Mouse (Mus musculus) small intestine, adult 2 months (tissue): ENCODE measurements around the gene Mpp1. TPM values are rescaled to one million over a fixed set of nuclear protein-coding genes. Genes with fewer than 3 reads are reported as not detected.
A peak's percentile ranks its signal among the peaks of the same experiment; 100 is the strongest.

Experiments
- H3K27ac ChIP-seq: fragments of 200-500 bp; 2 replicates; pipeline ENCODE4 v1.5.1; 2012; ENCODE audit warnings: low read depth, low read length, control low read depth, inconsistent platforms; ENCODE audit not compliant: insufficient read depth
- H3K27me3 ChIP-seq: fragments of 200-500 bp; 2 replicates; pipeline ENCODE4 v1.6.1; 2012; ENCODE audit warnings: mild to moderate bottlenecking, moderate library complexity, low read length, inconsistent platforms; ENCODE audit not compliant: control insufficient read depth, insufficient read depth
- H3K36me3 ChIP-seq: fragments of 200-500 bp; 2 replicates; pipeline ENCODE4 v1.6.1; 2012; ENCODE audit warnings: mild to moderate bottlenecking, low read length, control low read depth, inconsistent platforms; ENCODE audit not compliant: control insufficient read depth, insufficient read depth
- H3K4me1 ChIP-seq: fragments of 200-500 bp; 2 replicates; pipeline ENCODE4 v1.6.1; 2012; ENCODE audit warnings: low read length, inconsistent platforms, mixed read lengths; ENCODE audit not compliant: control insufficient read depth, insufficient read depth, insufficient read length
- H3K4me3 ChIP-seq: fragments of 200-500 bp; 2 replicates; pipeline ENCODE4 v1.5.1; 2012; ENCODE audit warnings: low read depth, mild to moderate bottlenecking, control low read depth, inconsistent platforms, low read length, moderate library complexity
- CTCF ChIP-seq: fragments of 200-500 bp; IDR thresholded peaks from 2 replicates; pipeline ENCODE4 v1.5.1; 2012; ENCODE audit warnings: low read depth, mild to moderate bottlenecking, control low read depth, inconsistent platforms, low read length, moderate library complexity, mixed read lengths; ENCODE audit not compliant: insufficient replicate concordance, insufficient read length; ENCODE audit errors: extremely low read depth
- POLR2A ChIP-seq: fragments of 200-500 bp; IDR thresholded peaks from 2 replicates; pipeline ENCODE4 v1.6.1; 2012; ENCODE audit warnings: low read depth, mild to moderate bottlenecking, control low read depth, inconsistent platforms, low read length, moderate library complexity
- WGBS: fragments of 180-500 bp; shearing (Covaris S2); methylation state at CpG from one replicate; pipeline ENCODE4 v1.1.7; 2018; 5-methylcytosine and 5-hydroxymethylcytosine counted together
- polyA plus RNA-seq: library from polyadenylated mRNA; depleted of rRNA; stranded (reverse); fragments of >200 nt; gene quantifications from 2 replicates; pipeline ENCODE4 v1.2.3, GENCODE M21; 2012

Mpp1 gene
- polyA plus RNA-seq, 1 experiment = 263 TPM

DNA sequence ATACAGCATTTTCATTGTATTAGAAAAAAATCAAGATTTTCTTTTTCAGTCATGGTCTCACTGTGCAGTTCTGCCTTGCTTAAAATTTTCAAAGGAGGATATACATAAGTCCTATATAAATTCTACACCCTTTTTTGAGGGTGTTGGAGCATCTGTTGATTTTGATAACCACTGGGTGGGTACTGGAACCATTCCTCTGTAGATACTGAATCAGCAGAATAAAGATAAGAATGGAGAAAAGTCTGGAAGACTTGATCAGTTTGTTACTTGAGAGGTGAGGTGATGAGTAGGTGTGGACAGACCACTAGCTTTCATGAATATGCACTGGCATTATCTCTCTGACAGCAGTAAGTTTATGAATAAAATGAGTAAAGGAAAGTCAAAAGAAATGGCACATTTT lies 15.3 kb downstream of the Mpp1 start:
- TF ChIP-seq CTCF = no peak
- TF ChIP-seq POLR2A = no peak
- Histone ChIP-seq H3K4me3 (no peak overlapping the region), H3K36me3 (peaks cover 25% of the 10 kb centered on the region), H3K27ac (no peak overlapping the region), H3K4me1 (no peaks in the 10 kb centered on the region), H3K27me3 (no peaks in the 10 kb centered on the region)

- no peak overlapping the region for H3K4me3 ChIP-seq
- no peaks in the 10 kb centered on the region for H3K27me3 ChIP-seq
- H3K4me1 ChIP-seq = no peaks in the 10 kb centered on the region
- H3K36me3 ChIP-seq = peaks cover 19% of the 10 kb centered on the region
- TF ChIP-seq POLR2A (no peak), CTCF (no peak)
- no peak overlapping the region for H3K27ac ChIP-seq
- 83% methylated on average over 6 of the region's 6 CpGs for WGBS
Measured at GRCm38 (mm10) chrX:75102293-75102692, 28.5 kb downstream of the Mpp1 start.

DNA sequence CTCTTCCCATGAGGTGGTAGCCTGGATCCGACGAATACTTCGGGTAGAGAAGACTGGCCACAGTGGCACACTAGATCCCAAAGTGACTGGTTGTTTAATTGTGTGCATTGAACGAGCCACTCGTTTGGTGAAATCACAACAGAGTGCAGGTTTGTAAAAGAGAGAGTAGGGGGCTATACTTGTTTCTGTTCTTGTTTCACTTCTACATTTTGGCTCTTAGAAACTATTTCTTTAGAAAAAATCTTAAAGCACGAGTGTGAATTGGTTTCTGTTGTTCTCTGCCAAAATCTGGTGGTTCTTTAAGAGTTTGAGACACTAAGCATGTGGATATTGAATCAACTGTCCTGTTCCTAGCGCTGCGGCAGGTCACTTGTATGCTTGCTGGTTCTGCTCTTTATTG lies 32.0 kb downstream of the Mpp1 start:
- Histone ChIP-seq H3K4me1 (no peaks in the 10 kb centered on the region), H3K27me3 (no peaks in the 10 kb centered on the region), H3K4me3 (no peak overlapping the region), H3K27ac (no peak overlapping the region), H3K36me3 (peaks cover 9% of the 10 kb centered on the region)
- TF ChIP-seq CTCF = no peak
- no peak for TF ChIP-seq POLR2A
- WGBS = 89% methylated on average over 8 of the region's 8 CpGs

DNA sequence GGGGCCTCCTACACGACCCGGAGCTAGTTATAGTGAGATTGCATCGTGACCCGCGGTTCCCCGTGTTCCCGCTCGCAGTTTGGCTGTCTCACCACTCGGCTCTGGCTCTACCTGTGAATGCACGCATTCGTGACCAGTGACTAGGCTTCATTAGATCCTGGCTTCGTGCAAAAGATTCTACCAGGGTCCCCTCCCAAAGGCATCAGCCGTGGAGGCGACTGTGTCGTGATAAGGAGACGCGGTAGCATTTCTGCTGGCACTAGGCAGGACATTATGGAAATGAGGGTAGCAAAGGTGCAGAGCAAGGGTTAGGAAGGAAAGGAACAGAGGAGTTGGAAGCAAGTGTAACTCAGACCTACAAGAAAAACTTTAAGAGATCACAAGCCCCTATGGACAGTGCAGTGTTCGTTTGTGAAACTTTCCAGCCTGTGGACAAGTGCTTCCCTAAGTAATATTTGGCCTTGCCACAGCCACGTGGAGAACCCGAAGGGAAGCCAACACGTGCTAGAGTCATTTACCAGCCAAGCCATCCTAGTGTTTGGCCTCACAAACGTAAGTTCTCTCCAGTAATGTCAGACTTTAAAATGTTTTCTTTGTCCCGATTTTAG lies 34.5 kb downstream of the Mpp1 start:
- H3K27me3 ChIP-seq = no peaks in the 10 kb centered on the region
- peaks cover 5% of the 10 kb centered on the region; the same call in 1 of the 2 replicates for H3K36me3 ChIP-seq
- TF ChIP-seq CTCF = no peak
- TF ChIP-seq POLR2A = no peak
- H3K4me1 ChIP-seq = no peaks in the 10 kb centered on the region
- H3K27ac ChIP-seq = no peak overlapping the region
- H3K4me3 ChIP-seq = peak overlapping the region; percentile 66
- 11% methylated on average over 23 of the region's 23 CpGs for WGBS

GRCm38 (mm10) chrX:75095369-75096162 lies 35.2 kb downstream of the Mpp1 start, which contains the start of gene Dkc1:
TSS of gene Dkc1 (plus strand) at chrX:75095854.
- Histone ChIP-seq H3K27ac (peak within 1 kb of the TSS; percentile 57; the same call in 1 of the 2 replicates), H3K27me3 (no peaks in the 10 kb centered on the region), H3K4me1 (no peaks in the 10 kb centered on the region), H3K4me3 (peak within 1 kb of the TSS; percentile 66), H3K36me3 (peaks cover 5% of the 10 kb centered on the region; the same call in 1 of the 2 replicates)
- TF ChIP-seq POLR2A (no peak), CTCF (no peak)
- WGBS = 16% methylated on average over 25 of the region's 29 CpGs

DNA sequence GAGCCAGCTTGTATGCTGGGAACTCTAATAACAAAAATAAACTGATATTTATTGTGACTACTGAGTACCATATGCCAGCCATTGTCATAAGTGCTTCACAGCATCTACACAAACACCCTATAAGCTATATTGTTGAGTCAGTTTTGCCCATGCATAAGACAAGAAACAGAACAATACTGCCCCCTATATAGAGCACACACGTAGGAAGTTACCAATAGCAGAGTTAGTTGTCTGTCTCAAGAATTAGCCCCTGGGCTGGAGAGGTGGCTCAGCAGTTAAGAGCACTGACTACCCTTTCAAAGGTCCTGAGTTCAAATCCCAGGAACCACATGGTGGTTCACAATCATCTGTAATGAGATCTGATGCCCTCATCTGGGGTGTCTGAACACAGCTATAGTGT lies 45.2 kb downstream of the Mpp1 start:
- H3K27me3 ChIP-seq = no peaks in the 10 kb centered on the region
- TF ChIP-seq POLR2A = no peak
- TF ChIP-seq CTCF = no peak
- WGBS = 8% methylated on average over 1 of the region's 1 CpGs
- no peak overlapping the region for H3K4me3 ChIP-seq
- no peak overlapping the region for H3K27ac ChIP-seq
- H3K36me3 ChIP-seq = no peaks in the 10 kb centered on the region
- H3K4me1 ChIP-seq = no peaks in the 10 kb centered on the region

DNA sequence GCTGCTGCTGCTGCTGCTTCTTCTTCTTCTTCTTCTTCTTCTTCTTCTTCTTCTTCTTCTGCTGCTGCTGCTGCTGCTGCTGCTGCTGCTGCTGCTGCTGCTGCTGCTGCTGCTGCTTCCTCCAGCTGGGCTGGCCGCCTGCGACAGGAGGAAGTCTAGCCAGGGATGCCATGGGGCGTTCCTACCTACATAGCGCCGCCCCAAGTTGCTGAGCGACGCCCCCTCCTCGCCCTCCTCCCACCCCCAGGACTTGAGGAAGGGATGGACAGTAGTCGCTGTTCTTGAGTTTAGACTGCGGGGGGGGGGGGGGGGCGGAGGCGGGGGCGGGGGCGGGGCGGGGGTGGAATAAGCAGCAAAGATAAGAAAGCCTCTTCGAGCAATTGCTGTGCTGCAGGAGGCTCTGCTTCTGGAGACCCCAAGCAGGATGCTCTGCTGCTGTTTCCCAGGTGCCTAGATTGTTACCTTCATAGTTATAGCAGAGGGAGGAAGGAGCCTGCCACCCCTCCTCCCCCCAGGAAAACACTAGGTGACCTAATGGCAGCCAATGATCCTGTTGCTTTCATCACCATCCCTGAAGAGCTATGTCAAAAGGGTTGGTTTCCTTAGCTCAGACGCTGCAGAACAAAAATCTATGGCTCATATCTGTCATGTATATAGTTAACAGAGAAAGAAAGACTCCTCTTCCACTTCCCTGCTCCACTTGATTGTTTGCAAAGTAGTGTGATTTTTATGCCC lies 45.9 kb downstream of the Mpp1 start, which contains the start of gene Gab3:
TSS of gene Gab3 (minus strand) at position 685 of the 735 bp plus-strand sequence.
- 17% methylated on average over 12 of the region's 17 CpGs for WGBS
- Histone ChIP-seq H3K4me3 (peak within 1 kb of the TSS; percentile 69), H3K36me3 (no peaks in the 10 kb centered on the region), H3K4me1 (no peaks in the 10 kb centered on the region), H3K27me3 (no peaks in the 10 kb centered on the region), H3K27ac (peak within 1 kb of the TSS; percentile 29)
- TF ChIP-seq POLR2A (no peak), CTCF (no peak)
